Mouse (Mus musculus) hindbrain, embryonic 12.5 days (tissue): ENCODE results near the gene Vmn1r148. TPM values are rescaled to one million over a fixed set of nuclear protein-coding genes. Genes with fewer than 3 reads are reported as not detected.
"Not testable (repeated sequence)": the region's sequence is repeated elsewhere in the genome, so short reads cannot be mapped to it uniquely, and the experiment has no call there.

ENCODE experiments used
- ATAC-seq: fragments of 200-750 bp; cut with Nextera tagmentation; 2 replicates; pipeline ENCODE4 v1.8.0; 2017; ENCODE audit warnings: moderate TSS enrichment; ENCODE audit not compliant: low FRiP score
- H3K27ac ChIP-seq: fragments of 300-500 bp; sonication (generic); 2 replicates; pipeline ENCODE4 v1.5.1; 2016; ENCODE audit warnings: mild to moderate bottlenecking
- H3K27me3 ChIP-seq: fragments of 300-500 bp; sonication (generic); 2 replicates; pipeline ENCODE4 v1.6.1; 2016; ENCODE audit warnings: mild to moderate bottlenecking
- H3K36me3 ChIP-seq: fragments of 300-500 bp; sonication (generic); 2 replicates; pipeline ENCODE4 v1.6.1; 2016; ENCODE audit warnings: mild to moderate bottlenecking
- H3K4me1 ChIP-seq: fragments of 300-500 bp; sonication (generic); 2 replicates; pipeline ENCODE4 v1.6.1; 2016
- H3K4me2 ChIP-seq: fragments of 300-500 bp; sonication (generic); replicated peaks from 2 replicates; pipeline ENCODE4 v1.6.1; 2016; ENCODE audit warnings: mild to moderate bottlenecking
- H3K4me3 ChIP-seq: fragments of 300-500 bp; sonication (generic); 2 replicates; pipeline ENCODE4 v1.5.1; 2016; ENCODE audit warnings: mild to moderate bottlenecking
- H3K9ac ChIP-seq: fragments of 300-500 bp; sonication (generic); 2 replicates; pipeline ENCODE4 v1.6.1; 2016; ENCODE audit warnings: mild to moderate bottlenecking, moderate library complexity
- H3K9me3 ChIP-seq: fragments of 300-500 bp; sonication (generic); replicated peaks from 2 replicates; pipeline ENCODE4 v1.6.1; 2016; ENCODE audit warnings: mild to moderate bottlenecking
- WGBS: fragments of 180-500 bp; shearing (Covaris S2); methylation state at CpG from one replicate; pipeline ENCODE4 v1.1.7; 2016; 5-methylcytosine and 5-hydroxymethylcytosine counted together
- polyA plus RNA-seq: library from polyadenylated mRNA; unstranded; fragments of >200 nt; fragmentation: Nextera tagmentation; extraction: Ambion mirVana; gene quantifications from 2 replicates; pipeline ENCODE4 v1.2.1, GENCODE M21; 2016

The Vmn1r148 gene
- polyA plus RNA-seq: not detected in 2 replicates

- H3K9ac ChIP-seq, H3K4me1 ChIP-seq, H3K27me3 ChIP-seq, H3K4me2 ChIP-seq, H3K36me3 ChIP-seq, H3K27ac ChIP-seq, H3K9me3 ChIP-seq, H3K4me3 ChIP-seq, ATAC-seq: not testable (repeated sequence)
- no CpG with 5 or more reads among the region's 3 CpGs for WGBS
Measured at GRCm38 (mm10) chr7:22413283-22413682, at the start of gene Vmn1r148. Gene Vmn1r148, plus strand, starts transcription at chr7:22413583.

DNA sequence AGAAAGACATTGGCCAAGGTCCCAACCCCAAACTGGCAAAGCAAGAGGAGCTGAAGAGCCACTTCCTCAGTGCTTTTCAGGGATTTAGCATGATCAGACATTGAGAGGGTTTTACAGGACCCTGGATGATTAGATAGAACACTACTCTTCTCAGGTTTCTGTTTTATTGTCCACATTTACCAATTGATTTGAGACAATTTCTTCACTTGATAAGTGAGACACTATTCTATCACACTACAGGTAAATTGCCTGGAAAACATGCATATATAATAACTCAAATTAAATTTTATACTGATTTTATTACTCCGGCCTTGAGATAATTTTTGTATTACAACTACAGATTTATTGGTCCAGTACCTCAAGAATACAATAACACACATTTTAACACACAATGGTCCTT lies 42.4 kb upstream of the Vmn1r148 start, which contains the start of gene Gm8660:
Gm8660 (minus strand) TSS at position 101 of the 400 bp plus-strand sequence.
- not testable (repeated sequence) for H3K27ac ChIP-seq, H3K27me3 ChIP-seq, H3K4me1 ChIP-seq, H3K9me3 ChIP-seq, H3K4me3 ChIP-seq, H3K9ac ChIP-seq, ATAC-seq, H3K36me3 ChIP-seq, H3K4me2 ChIP-seq
- WGBS: no CpG with 5 or more reads among the region's 1 CpGs

DNA sequence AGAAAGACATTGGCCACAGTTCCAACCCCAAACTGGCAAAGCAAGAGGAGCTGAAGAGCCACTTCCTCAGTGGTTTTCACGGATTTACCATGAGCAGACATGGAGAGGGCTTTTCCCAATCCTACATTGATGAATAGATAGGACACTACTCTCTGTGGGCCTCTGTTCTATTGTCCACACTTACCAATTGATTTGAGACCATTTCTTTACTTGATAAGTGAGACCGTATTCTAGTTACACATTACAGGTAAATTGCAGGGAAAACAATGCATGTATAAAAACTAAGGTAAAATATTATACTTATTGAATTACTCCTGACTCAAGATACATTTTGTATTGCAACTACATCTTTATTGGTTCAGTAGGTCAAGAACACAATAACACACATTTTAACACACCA lies 24.7 kb downstream of the Vmn1r148 start, which contains the start of gene Vmn1r149:
Vmn1r149 (minus strand) TSS at position 101 of the 400 bp plus-strand sequence.
- not testable (repeated sequence) for H3K9me3 ChIP-seq, H3K4me1 ChIP-seq, H3K27ac ChIP-seq, H3K4me2 ChIP-seq, H3K36me3 ChIP-seq, H3K27me3 ChIP-seq, ATAC-seq, H3K9ac ChIP-seq, H3K4me3 ChIP-seq
- no CpG with 5 or more reads among the region's 2 CpGs for WGBS

GRCm38 (mm10) chr7:22463975-22464374 lies 50.6 kb downstream of the Vmn1r148 start, which contains the start of gene Gm10665:
Gene Gm10665, minus strand, starts transcription at chr7:22464075.
- H3K4me1 ChIP-seq, H3K36me3 ChIP-seq, H3K9me3 ChIP-seq, H3K27me3 ChIP-seq, H3K4me3 ChIP-seq, H3K4me2 ChIP-seq, ATAC-seq, H3K27ac ChIP-seq, H3K9ac ChIP-seq: not testable (repeated sequence)
- WGBS: no CpG with 5 or more reads among the region's 5 CpGs

Other genes starting within 250 kb of the Vmn1r148 start
- not detected in 2 replicates for gene Vmn1r142, start 249.5 kb upstream of the Vmn1r148 start, polyA plus RNA-seq
- gene Vmn1r143, start 224.2 kb upstream of the Vmn1r148 start, polyA plus RNA-seq: not detected in 2 replicates
- not detected in 2 replicates for gene Gm8653, start 212.3 kb upstream of the Vmn1r148 start, polyA plus RNA-seq
- not detected in 2 replicates for gene Gm8453, start 184.1 kb upstream of the Vmn1r148 start, polyA plus RNA-seq
- gene Gm4187, start 83.9 kb upstream of the Vmn1r148 start, polyA plus RNA-seq: not detected in 2 replicates
- gene Gm8660, start 42.5 kb upstream of the Vmn1r148 start, polyA plus RNA-seq: not detected in 2 replicates
- not detected in 2 replicates for gene Vmn1r149, start 24.6 kb downstream of the Vmn1r148 start, polyA plus RNA-seq
- not detected in 2 replicates for gene Gm10665, start 50.5 kb downstream of the Vmn1r148 start, polyA plus RNA-seq
- not detected in 2 replicates for gene Vmn1r151, start 86.1 kb downstream of the Vmn1r148 start, polyA plus RNA-seq
- not detected in 2 replicates for gene Vmn1r152, start 109.4 kb downstream of the Vmn1r148 start, polyA plus RNA-seq
- gene Gm8677, start 121.3 kb downstream of the Vmn1r148 start, polyA plus RNA-seq: not detected in 2 replicates
- not detected in 2 replicates for gene Gm4201, start 151.8 kb downstream of the Vmn1r148 start, polyA plus RNA-seq
- gene Gm4565, start 174.5 kb downstream of the Vmn1r148 start, polyA plus RNA-seq: not detected in 2 replicates
- not detected in 2 replicates for gene Vmn1r155, start 244.4 kb downstream of the Vmn1r148 start, polyA plus RNA-seq